Comparison of ENCODE assay signal across 21 mouse cellular contexts in genomic region chr11:84963556-84963955, GRCm38 (mm10). TPM values are rescaled to one million over a fixed set of nuclear protein-coding genes. Genes with fewer than 3 reads are reported as not detected.
DNase-seq lines count a peak whose midpoint lies in the region; ATAC-seq and TF ChIP-seq lines count a peak whose summit lies in the region.
"Had no signal": no experiment of that assay in that cellular context is flagged by ENCODE, and none has a peak within 500 bp of the region (broad histone marks: within the 10 kb centered on the region; RNA-seq: fewer than 3 reads in every experiment).

No protein-coding gene starts in this region.

- no peak overlapping the region for H3K27ac ChIP-seq in kidney, adult 2 months (ENCODE audit: insufficient read depth, low read depth, low read length)
- H3K27ac ChIP-seq in kidney, embryonic 14.5 days (ENCODE audit: low read depth, low read length) = no peak overlapping the region
- no peak overlapping the region for H3K27ac ChIP-seq in kidney, embryonic 16.5 days (ENCODE audit: low read length)
- H3K27ac ChIP-seq: embryonic facial prominence, embryonic 12.5 days; forebrain, embryonic 13.5 days; forebrain, embryonic 15.5 days had no signal

- no peak for TF ChIP-seq POLR2A in kidney, adult 2 months (IDR thresholded peaks at IDR 0.05; ENCODE audit: low read depth, low read length)

- H3K27me3 ChIP-seq in kidney, adult 2 months (replicated peaks; ENCODE audit: control insufficient read depth, insufficient read depth, low read length) = no peaks in the 10 kb centered on the region
- no peaks in the 10 kb centered on the region; the same call in 1 of the 2 replicates for H3K27me3 ChIP-seq in kidney, embryonic 14.5 days (ENCODE audit: control insufficient read depth, insufficient read depth, low read length)
- peaks cover 7% of the 10 kb centered on the region for H3K27me3 ChIP-seq in kidney, embryonic 16.5 days (ENCODE audit: insufficient read depth, low read length)

- ATAC-seq in kidney, embryonic 14.5 days (ENCODE audit: low FRiP score, low TSS enrichment) = no peak
- ATAC-seq in kidney, embryonic 16.5 days (ENCODE audit: low FRiP score, low TSS enrichment) = no peak
- ATAC-seq: activated CD4-positive, CD25-positive, alpha-beta regulatory T cell, adult 4 months; CD4-positive, CD25-positive, alpha-beta regulatory T cell, adult 4 months; forebrain, embryonic 13.5 days; forebrain, embryonic 15.5 days; forebrain, postnatal 0 days; Patski had no signal

- no peaks in the 10 kb centered on the region for H3K36me3 ChIP-seq in kidney, adult 2 months (ENCODE audit: control insufficient read depth, insufficient read depth, low read length)
- H3K36me3 ChIP-seq in kidney, embryonic 14.5 days (ENCODE audit: control insufficient read depth, insufficient read depth, low read length) = no peaks in the 10 kb centered on the region
- no peaks in the 10 kb centered on the region for H3K36me3 ChIP-seq in kidney, embryonic 16.5 days (ENCODE audit: insufficient read depth, low read length)
- H3K36me3 ChIP-seq: embryonic facial prominence, embryonic 12.5 days; forebrain, embryonic 15.5 days; G1E had no signal

- no peaks in the 10 kb centered on the region for H3K9me3 ChIP-seq in kidney, embryonic 14.5 days (ENCODE audit: control insufficient read depth, low read length)
- no peaks in the 10 kb centered on the region for H3K9me3 ChIP-seq in kidney, embryonic 16.5 days (ENCODE audit: low read length)
- H3K9me3 ChIP-seq: embryonic facial prominence, embryonic 12.5 days; forebrain, embryonic 13.5 days; forebrain, embryonic 15.5 days; G1E had no signal

- 48% methylated on average over 3 of the region's 3 CpGs for WGBS in kidney, adult 2 months
- 54% methylated on average over 3 of the region's 3 CpGs for WGBS in kidney, embryonic 14.5 days
- 61% methylated on average over 3 of the region's 3 CpGs for WGBS in kidney, embryonic 16.5 days

- H3K4me2 ChIP-seq in kidney, embryonic 14.5 days (replicated peaks; ENCODE audit: low read depth, low read length) = no peak overlapping the region
- H3K4me2 ChIP-seq in kidney, embryonic 16.5 days (replicated peaks; ENCODE audit: low read depth, low read length) = no peak overlapping the region
- H3K4me2 ChIP-seq: embryonic facial prominence, embryonic 12.5 days; forebrain, embryonic 13.5 days; forebrain, embryonic 15.5 days had no signal

- peak; percentile 24 for DNase-seq in cerebellum, adult 8-10 months
- no peak for DNase-seq in cerebellum, adult 9-11 months
- DNase-seq in kidney, adult 2 months = peak; percentile 82
- DNase-seq in kidney, adult 9 months = peak; percentile 77
- no peak for DNase-seq in kidney, postnatal 4 days
- DNase-seq in kidney, postnatal 25 days = peak; percentile 40 to 70
- DNase-seq: adrenal gland, adult 8-10 months; adrenal gland, postnatal 14 days; adrenal gland, postnatal 36 days; B cell, adult 2 months; cerebellum, postnatal 10 days; forebrain, postnatal 0 days had no signal

- no peak for TF ChIP-seq CTCF in kidney, adult 2 months (conservative IDR thresholded peaks at IDR 0.05; ENCODE audit: insufficient read depth, insufficient read length, low read depth, low read length)

- H3K4me1 ChIP-seq in kidney, adult 2 months (ENCODE audit: control insufficient read depth, insufficient read depth, low read length) = peaks cover 26% of the 10 kb centered on the region
- peaks cover 16% of the 10 kb centered on the region for H3K4me1 ChIP-seq in kidney, embryonic 14.5 days (ENCODE audit: control insufficient read depth, insufficient read depth, low read length)
- H3K4me1 ChIP-seq in kidney, embryonic 16.5 days (ENCODE audit: insufficient read depth, low read length) = peaks cover 15% of the 10 kb centered on the region

- H3K9ac ChIP-seq in kidney, embryonic 14.5 days (ENCODE audit: low read depth, low read length) = no peak overlapping the region
- no peak overlapping the region for H3K9ac ChIP-seq in kidney, embryonic 16.5 days (replicated peaks; ENCODE audit: low read length)
- H3K9ac ChIP-seq: embryonic facial prominence, embryonic 12.5 days; forebrain, embryonic 13.5 days; forebrain, embryonic 15.5 days; forebrain, postnatal 0 days had no signal

- H3K4me3 ChIP-seq in kidney, adult 2 months (ENCODE audit: insufficient read depth, low read depth, low read length) = no peak overlapping the region
- no peak overlapping the region for H3K4me3 ChIP-seq in kidney, embryonic 14.5 days (ENCODE audit: low read length)
- no peak overlapping the region for H3K4me3 ChIP-seq in kidney, embryonic 16.5 days (ENCODE audit: low read length)
- H3K4me3 ChIP-seq: embryonic facial prominence, embryonic 12.5 days; forebrain, embryonic 13.5 days; forebrain, embryonic 15.5 days had no signal

RNA-seq across cellular contexts. Expression of gene Car4, which starts 6.0 kb away (rescaled TPM):
- polyA plus RNA-seq in kidney, adult 2 months (2012; rRNA removed) = 91.5 and 107 TPM in 2 replicates
- polyA plus RNA-seq in kidney, embryonic 14.5 days (2014; fragmentation: Nextera tagmentation; extraction: Ambion mirVana) = 58.6 and 65.3 TPM in 2 replicates
- polyA plus RNA-seq in kidney, embryonic 16.5 days (2015; fragmentation: Nextera tagmentation; extraction: Ambion mirVana) = 86.5 and 95.7 TPM in 2 replicates
- polyA plus RNA-seq: activated CD4-positive, CD25-positive, alpha-beta regulatory T cell, adult 4 months; CD4-positive, CD25-positive, alpha-beta regulatory T cell, adult 4 months; G1E; Patski had no signal

RNA-seq across cellular contexts. Expression of gene Znhit3, which starts 47.4 kb away (rescaled TPM):
- polyA plus RNA-seq in kidney, adult 2 months (2012; rRNA removed) = 9.2 and 11.0 TPM in 2 replicates
- 71.6 and 81.0 TPM in 2 replicates for polyA plus RNA-seq in kidney, embryonic 14.5 days (2014; fragmentation: Nextera tagmentation; extraction: Ambion mirVana)
- 57.6 and 61.6 TPM in 2 replicates for polyA plus RNA-seq in kidney, embryonic 16.5 days (2015; fragmentation: Nextera tagmentation; extraction: Ambion mirVana)

Comparison
In these comparisons a context has a peak if more than half of its experiments do, and no peak if none do; other contexts are left out.
1. DNase-seq: peak in cerebellum, adult 8-10 months (single experiment), kidney, adult 2 months (single experiment), kidney, adult 9 months (single experiment) and kidney, postnatal 25 days (2 of 2); none in cerebellum, adult 9-11 months (single experiment) and kidney, postnatal 4 days (0 of 2).